Mouse (Mus musculus) testis, adult 2 months (tissue): Measurements from ENCODE around the gene Rasa3. TPM values are rescaled to one million over a fixed set of nuclear protein-coding genes. Genes with fewer than 3 reads are reported as not detected.

Experiments
- H3K27ac ChIP-seq: fragments of 200-500 bp; 2 replicates; pipeline ENCODE4 v1.5.1; 2012; ENCODE audit warnings: low read depth, low read length; ENCODE audit not compliant: control insufficient read depth, insufficient read depth
- H3K27me3 ChIP-seq: fragments of 200-500 bp; 2 replicates; pipeline ENCODE4 v1.6.1; 2012; ENCODE audit warnings: mild to moderate bottlenecking, low read length, moderate library complexity; ENCODE audit not compliant: control insufficient read depth, insufficient read depth
- H3K36me3 ChIP-seq: fragments of 200-500 bp; 2 replicates; pipeline ENCODE4 v1.6.1; 2012; ENCODE audit warnings: mild to moderate bottlenecking, low read length; ENCODE audit not compliant: control insufficient read depth, insufficient read depth
- H3K4me1 ChIP-seq: fragments of 200-500 bp; 2 replicates; pipeline ENCODE4 v1.6.1; 2012; ENCODE audit warnings: low read length; ENCODE audit not compliant: control insufficient read depth, insufficient read depth
- H3K4me3 ChIP-seq: fragments of 200-500 bp; 2 replicates; pipeline ENCODE4 v1.5.1; 2012; ENCODE audit warnings: low read depth, mild to moderate bottlenecking, low read length, moderate library complexity, mixed read lengths; ENCODE audit not compliant: control insufficient read depth
- CTCF ChIP-seq: fragments of 200-500 bp; IDR thresholded peaks from 2 replicates; pipeline ENCODE4 v1.5.1; 2012; ENCODE audit warnings: low read depth, mild to moderate bottlenecking, inconsistent platforms, low read length, moderate library complexity; ENCODE audit not compliant: control insufficient read depth, insufficient read depth, insufficient replicate concordance
- POLR2A ChIP-seq: fragments of 200-500 bp; IDR thresholded peaks from 2 replicates; pipeline ENCODE4 v1.6.1; 2012; ENCODE audit warnings: low read depth, mild to moderate bottlenecking, inconsistent platforms, low read length, moderate library complexity; ENCODE audit not compliant: control insufficient read depth
- polyA plus RNA-seq: library from polyadenylated mRNA; depleted of rRNA; stranded (reverse); fragments of >200 nt; gene quantifications from 2 replicates; pipeline ENCODE4 v1.2.3, GENCODE M21; 2012

The Rasa3 gene
- polyA plus RNA-seq, 1 experiment, result 41.0 TPM

DNA sequence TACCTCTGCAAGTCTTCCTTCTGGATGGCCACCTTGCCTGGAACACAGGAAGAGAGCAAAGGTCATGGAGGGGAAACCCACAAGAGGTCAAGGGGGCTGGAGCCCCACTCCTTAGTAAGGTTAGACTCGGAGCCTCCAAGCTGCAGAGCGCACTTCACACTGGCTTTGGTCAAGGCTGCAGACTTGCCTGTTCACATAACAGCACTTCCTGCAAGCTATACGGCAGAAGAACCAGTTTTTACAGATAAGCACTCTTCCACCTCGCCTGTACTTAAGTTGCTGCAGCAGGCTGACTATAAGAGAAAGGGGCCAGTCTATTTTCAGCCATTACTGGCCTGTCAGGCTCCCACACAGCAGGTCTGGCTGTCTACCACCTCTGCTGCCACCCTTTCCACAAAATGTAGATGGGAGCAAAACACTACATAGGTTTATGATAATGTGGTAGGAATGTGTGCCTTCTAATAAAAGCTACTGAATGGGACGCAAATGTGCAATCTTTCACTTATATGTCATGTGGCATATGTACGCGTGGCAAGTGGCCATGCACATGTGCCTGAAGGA lies 71.4 kb downstream of the Rasa3 start:
- no peak for TF ChIP-seq CTCF
- TF ChIP-seq POLR2A, result no peak
- Histone ChIP-seq H3K4me1 (peaks cover 2% of the 10 kb centered on the region), H3K36me3 (no peaks in the 10 kb centered on the region), H3K4me3 (no peak overlapping the region), H3K27me3 (no peaks in the 10 kb centered on the region), H3K27ac (no peak overlapping the region)

DNA sequence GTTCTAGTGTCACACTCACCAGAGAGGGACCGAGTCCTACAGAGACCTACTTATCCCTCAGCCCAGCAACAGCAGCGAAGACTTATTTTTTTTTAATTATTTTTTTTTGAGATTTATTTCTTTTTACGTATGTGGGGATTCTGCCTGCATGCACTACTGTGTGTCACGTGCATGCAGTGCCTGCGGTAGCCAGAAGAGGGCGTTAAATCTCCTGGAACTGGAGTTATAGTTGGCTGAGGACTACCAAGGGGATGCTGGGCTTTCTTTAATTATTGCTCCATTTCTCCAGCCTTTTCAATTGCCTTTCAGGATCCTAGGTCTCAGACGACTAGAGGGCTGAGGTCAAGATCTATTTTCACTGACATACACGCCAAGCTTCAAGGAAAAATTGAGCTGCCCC lies 74.8 kb downstream of the Rasa3 start:
- H3K36me3 ChIP-seq, result no peaks in the 10 kb centered on the region
- TF ChIP-seq POLR2A (no peak), CTCF (peak; percentile 54; the same call in 1 of the 2 replicates)
- H3K4me1 ChIP-seq, result no peaks in the 10 kb centered on the region
- no peak overlapping the region for H3K4me3 ChIP-seq
- H3K27ac ChIP-seq, result no peak overlapping the region
- H3K27me3 ChIP-seq, result no peaks in the 10 kb centered on the region

DNA sequence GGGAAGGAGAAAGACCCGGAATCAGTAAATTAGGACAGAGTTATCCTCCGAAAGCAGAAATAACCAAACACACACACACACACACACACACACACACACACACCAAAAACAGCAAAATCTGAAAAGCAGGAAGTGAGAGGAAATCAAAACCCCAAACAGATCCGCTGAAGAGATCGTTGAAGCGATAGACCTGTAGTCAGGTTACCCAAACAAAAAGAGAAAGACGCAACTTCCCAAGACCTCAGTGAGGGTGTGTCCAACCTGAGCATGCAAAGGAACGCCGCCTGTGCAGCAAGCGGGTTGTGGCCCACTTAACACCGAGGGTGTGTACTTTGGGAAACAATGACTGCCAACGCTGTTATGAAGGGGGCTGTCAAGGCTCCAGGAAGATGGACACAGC lies 76.2 kb downstream of the Rasa3 start:
- no peak overlapping the region for H3K4me3 ChIP-seq
- no peak for TF ChIP-seq CTCF
- TF ChIP-seq POLR2A, result no peak
- H3K4me1 ChIP-seq, result no peaks in the 10 kb centered on the region
- H3K36me3 ChIP-seq, result no peaks in the 10 kb centered on the region
- no peaks in the 10 kb centered on the region for H3K27me3 ChIP-seq
- no peak overlapping the region for H3K27ac ChIP-seq

GRCm38 (mm10) chr8:13600716-13601115 lies 76.7 kb downstream of the Rasa3 start:
- Histone ChIP-seq H3K4me1 (no peaks in the 10 kb centered on the region), H3K27me3 (no peaks in the 10 kb centered on the region), H3K36me3 (no peaks in the 10 kb centered on the region), H3K27ac (no peak overlapping the region), H3K4me3 (no peak overlapping the region)
- TF ChIP-seq CTCF (no peak), POLR2A (no peak)

DNA sequence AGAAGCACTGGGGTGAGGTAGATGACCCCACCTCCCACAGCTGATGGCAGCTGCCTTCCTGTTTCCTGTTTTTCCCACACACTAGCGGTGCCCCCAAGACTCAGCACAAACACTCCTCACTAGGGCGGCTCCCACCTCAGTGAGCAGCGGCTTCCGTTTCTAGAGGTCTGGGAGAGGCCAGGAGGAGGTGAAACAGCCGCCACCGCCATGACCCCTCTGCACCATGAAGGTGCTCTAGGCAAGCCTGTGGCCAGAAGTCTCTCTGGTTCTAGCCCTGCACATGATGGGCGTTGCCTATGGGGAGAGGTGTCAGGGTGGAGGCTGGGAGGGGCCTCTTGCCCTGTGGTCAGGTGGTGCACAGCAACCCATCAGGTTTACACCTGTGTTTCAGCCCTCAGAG lies 77.2 kb downstream of the Rasa3 start:
- TF ChIP-seq POLR2A, result no peak
- no peak for TF ChIP-seq CTCF
- Histone ChIP-seq H3K27me3 (no peaks in the 10 kb centered on the region), H3K27ac (no peak overlapping the region)

DNA sequence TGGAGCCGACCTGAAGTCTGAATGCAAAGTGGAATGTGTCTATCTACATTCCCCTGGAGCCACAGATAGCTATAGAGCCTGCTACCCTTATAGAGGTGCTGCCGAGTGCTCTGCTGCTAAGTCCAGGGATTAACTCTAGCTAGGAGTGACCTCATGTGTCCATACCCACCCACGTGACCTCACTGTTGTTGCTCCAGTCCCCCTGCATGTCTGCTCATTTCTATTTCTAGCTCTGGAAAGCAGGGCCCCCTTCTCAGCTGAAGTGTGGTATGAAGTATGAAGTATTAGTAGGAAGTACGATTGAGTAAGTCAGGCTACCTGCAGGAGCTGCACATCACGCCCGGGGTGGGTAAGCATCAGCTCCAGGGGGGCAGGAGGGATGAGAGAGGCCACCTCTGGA lies 79.6 kb downstream of the Rasa3 start:
- Histone ChIP-seq H3K27me3 (no peaks in the 10 kb centered on the region), H3K4me3 (no peak overlapping the region), H3K27ac (no peak overlapping the region), H3K4me1 (no peaks in the 10 kb centered on the region), H3K36me3 (no peaks in the 10 kb centered on the region)
- TF ChIP-seq POLR2A (no peak), CTCF (no peak)

More for the DNA sequence above, 77.2 kb downstream of the Rasa3 start:
- Histone ChIP-seq H3K4me3 (no peak overlapping the region), H3K36me3 (no peaks in the 10 kb centered on the region), H3K4me1 (no peaks in the 10 kb centered on the region)

DNA sequence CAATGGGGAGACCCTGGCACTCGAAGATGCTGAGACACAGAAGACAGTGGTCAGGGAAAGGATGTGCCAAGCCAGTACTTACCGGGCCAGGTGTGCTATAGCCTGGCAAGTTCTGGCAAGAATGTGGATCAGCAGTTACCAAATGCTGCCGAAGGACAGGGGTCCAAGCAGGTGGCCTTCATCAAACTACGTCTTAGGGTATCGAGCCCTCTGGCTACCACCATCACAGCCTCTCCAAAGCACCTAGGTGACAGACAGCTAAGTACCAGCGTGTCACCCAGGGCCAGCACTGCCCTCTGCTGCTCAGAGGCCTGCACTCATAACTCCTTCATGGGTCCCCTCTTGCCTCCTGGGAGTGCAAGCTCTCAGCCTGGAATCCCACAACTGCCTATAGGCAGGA lies 81.5 kb downstream of the Rasa3 start:
- no peak overlapping the region for H3K4me3 ChIP-seq

GRCm38 (mm10) chr8:13594884-13595323 lies 82.5 kb downstream of the Rasa3 start:
- Histone ChIP-seq H3K4me1 (no peaks in the 10 kb centered on the region), H3K27me3 (no peaks in the 10 kb centered on the region), H3K27ac (no peak overlapping the region), H3K36me3 (no peaks in the 10 kb centered on the region), H3K4me3 (no peak overlapping the region)
- TF ChIP-seq CTCF, result no peak
- no peak for TF ChIP-seq POLR2A

More for the DNA sequence above, 81.5 kb downstream of the Rasa3 start:
- no peak for TF ChIP-seq POLR2A
- TF ChIP-seq CTCF, result no peak
- Histone ChIP-seq H3K27ac (no peak overlapping the region), H3K27me3 (no peaks in the 10 kb centered on the region), H3K4me1 (no peaks in the 10 kb centered on the region), H3K36me3 (no peaks in the 10 kb centered on the region)
